Mouse (Mus musculus) urinary bladder, adult 18-20 months (tissue): ENCODE measurements around the gene Agbl3.
A peak's percentile ranks its signal among the peaks of the same experiment; 100 is the strongest.

ENCODE experiments used
- DNase-seq, 2 experiments: peaks; one replicate each; pipeline ENCODE4 v3.0.0; 2022; ENCODE audit warnings: low spot score in 2 of 2, mixed read lengths in 2 of 2

The Agbl3 gene

GRCm38 (mm10) chr6:34780231-34780942, at the start of gene Agbl3:
Gene Agbl3, plus strand, starts transcription at chr6:34780432.
- DNase-seq: peak; percentile 89 to 96

- DNase-seq: no peak
Observed at GRCm38 (mm10) chr6:34731007-34731406, 49.2 kb upstream of the Agbl3 start.

- no peak for DNase-seq
Observed at GRCm38 (mm10) chr6:34731529-34731928, 48.7 kb upstream of the Agbl3 start.

GRCm38 (mm10) chr6:34734940-34735695, 45.1 kb upstream of the Agbl3 start:
- DNase-seq: no peak

- DNase-seq: no peak
Observed at GRCm38 (mm10) chr6:34736934-34737333, 43.3 kb upstream of the Agbl3 start.

- DNase-seq: no peak
Observed at GRCm38 (mm10) chr6:34743946-34744345, 36.3 kb upstream of the Agbl3 start.

GRCm38 (mm10) chr6:34747846-34748245, 32.4 kb upstream of the Agbl3 start:
- DNase-seq: no peak

GRCm38 (mm10) chr6:34748566-34748965, 31.7 kb upstream of the Agbl3 start:
- no peak for DNase-seq

GRCm38 (mm10) chr6:34749526-34749925, 30.7 kb upstream of the Agbl3 start:
- no peak for DNase-seq

- DNase-seq: peak in 1 of 2 experiments; percentile 26
Observed at GRCm38 (mm10) chr6:34750487-34751120, 29.6 kb upstream of the Agbl3 start.

- no peak for DNase-seq
Observed at GRCm38 (mm10) chr6:34751625-34752024, 28.6 kb upstream of the Agbl3 start.

- peak; percentile 13 to 35 for DNase-seq
Observed at GRCm38 (mm10) chr6:34754448-34754847, 25.8 kb upstream of the Agbl3 start.

- no peak for DNase-seq
Observed at GRCm38 (mm10) chr6:34758340-34758739, 21.9 kb upstream of the Agbl3 start.

GRCm38 (mm10) chr6:34760023-34760422, 20.2 kb upstream of the Agbl3 start:
- no peak for DNase-seq

GRCm38 (mm10) chr6:34765721-34766120, 14.5 kb upstream of the Agbl3 start:
- no peak for DNase-seq

- DNase-seq: no peak
Observed at GRCm38 (mm10) chr6:34769984-34770383, 10.2 kb upstream of the Agbl3 start.

- DNase-seq: no peak
Observed at GRCm38 (mm10) chr6:34770491-34770890, 9.7 kb upstream of the Agbl3 start.

- no peak for DNase-seq
Observed at GRCm38 (mm10) chr6:34776396-34776795, 3.8 kb upstream of the Agbl3 start.

GRCm38 (mm10) chr6:34777094-34777493, 3.1 kb upstream of the Agbl3 start:
- DNase-seq: no peak

- no peak for DNase-seq
Observed at GRCm38 (mm10) chr6:34777981-34778668, 2.1 kb upstream of the Agbl3 start.

- DNase-seq: no peak
Observed at GRCm38 (mm10) chr6:34780943-34781289, 684 bp downstream of the Agbl3 start.

GRCm38 (mm10) chr6:34782493-34782892, 2.3 kb downstream of the Agbl3 start:
- DNase-seq: no peak
